Mouse (Mus musculus): ENCODE results near the gene Tlnrd1.
A peak's percentile ranks its signal among the peaks of the same experiment; 100 is the strongest.

The Tlnrd1 gene

GRCm38 (mm10) chr7:83884921-83885532 lies 922 bp upstream of the Tlnrd1 start:
- DNase-seq (ENCODE audit: low read depth, low spot score), result peak; percentile 14

- peak; percentile 26 for DNase-seq (ENCODE audit: low read depth, low spot score)
These were observed 657 bp downstream of the Tlnrd1 start for GRCm38 (mm10) chr7:83883276-83884020.

GRCm38 (mm10) chr7:83882633-83883275 lies 1.4 kb downstream of the Tlnrd1 start:
- DNase-seq (ENCODE audit: low read depth, low spot score), result peak; percentile 18

GRCm38 (mm10) chr7:83882150-83882632 lies 1.9 kb downstream of the Tlnrd1 start:
- DNase-seq (ENCODE audit: low read depth, low spot score), result no peak

GRCm38 (mm10) chr7:83878676-83879448 lies 5.2 kb downstream of the Tlnrd1 start:
- DNase-seq (ENCODE audit: low read depth, low spot score), result peak; percentile 45

- no peak for DNase-seq (ENCODE audit: low read depth, low spot score)
These were observed 7.0 kb downstream of the Tlnrd1 start for GRCm38 (mm10) chr7:83877088-83877487.

GRCm38 (mm10) chr7:83869839-83870543 lies 14.1 kb downstream of the Tlnrd1 start:
- DNase-seq (ENCODE audit: low read depth, low spot score), result no peak

- no peak for DNase-seq (ENCODE audit: low read depth, low spot score)
These were observed 15.9 kb downstream of the Tlnrd1 start for GRCm38 (mm10) chr7:83868200-83868599.

GRCm38 (mm10) chr7:83863554-83863953 lies 20.6 kb downstream of the Tlnrd1 start:
- DNase-seq (ENCODE audit: low read depth, low spot score), result no peak

GRCm38 (mm10) chr7:83859378-83860083 lies 24.6 kb downstream of the Tlnrd1 start:
- no peak for DNase-seq (ENCODE audit: low read depth, low spot score)

GRCm38 (mm10) chr7:83857921-83858320 lies 26.2 kb downstream of the Tlnrd1 start:
- no peak for DNase-seq (ENCODE audit: low read depth, low spot score)

- DNase-seq (ENCODE audit: low read depth, low spot score), result no peak
These were observed 27.0 kb downstream of the Tlnrd1 start for GRCm38 (mm10) chr7:83857208-83857488.

- DNase-seq (ENCODE audit: low read depth, low spot score), result no peak
These were observed 27.5 kb downstream of the Tlnrd1 start for GRCm38 (mm10) chr7:83856353-83857207.

GRCm38 (mm10) chr7:83855203-83855602 lies 28.9 kb downstream of the Tlnrd1 start:
- no peak for DNase-seq (ENCODE audit: low read depth, low spot score)

GRCm38 (mm10) chr7:83852381-83853380 lies 31.4 kb downstream of the Tlnrd1 start:
- no peak for DNase-seq (ENCODE audit: low read depth, low spot score)

GRCm38 (mm10) chr7:83851569-83852380 lies 32.3 kb downstream of the Tlnrd1 start:
- DNase-seq (ENCODE audit: low read depth, low spot score), result no peak

- no peak for DNase-seq (ENCODE audit: low read depth, low spot score)
These were observed 36.7 kb downstream of the Tlnrd1 start for GRCm38 (mm10) chr7:83847187-83848075.

Measured in WW6 (cell line).